Mouse (Mus musculus) left cerebral cortex, postnatal 36 days (tissue): ENCODE measurements around the gene 1700028P14Rik. TPM values are rescaled to one million over a fixed set of nuclear protein-coding genes. Genes with fewer than 3 reads are reported as not detected.
"Not testable (repeated sequence)": the region's sequence is repeated elsewhere in the genome, so short reads cannot be mapped to it uniquely, and the experiment has no call there.

ENCODE experiments used
- DNase-seq, 2 experiments: peaks; one replicate each; pipeline ENCODE4 v3.0.0; 2021 to 2022; ENCODE audit warnings: low spot score in 2 of 2, mixed read lengths in 1 of 2
- intact Hi-C: fragments of 180-260 bp; cut with DNase I; formaldehyde crosslinking; loops from one replicate; pipeline ENCODE4 v1.15.1; 2025
- total RNA-seq, 2 experiments: library from RNA; stranded (reverse); gene quantifications; 2 replicates each; pipeline ENCODE4 v1.2.3; 2021

1700028P14Rik gene
- total RNA-seq: 1 to 10 TPM; 1.1 to 2.5 TPM

DNA sequence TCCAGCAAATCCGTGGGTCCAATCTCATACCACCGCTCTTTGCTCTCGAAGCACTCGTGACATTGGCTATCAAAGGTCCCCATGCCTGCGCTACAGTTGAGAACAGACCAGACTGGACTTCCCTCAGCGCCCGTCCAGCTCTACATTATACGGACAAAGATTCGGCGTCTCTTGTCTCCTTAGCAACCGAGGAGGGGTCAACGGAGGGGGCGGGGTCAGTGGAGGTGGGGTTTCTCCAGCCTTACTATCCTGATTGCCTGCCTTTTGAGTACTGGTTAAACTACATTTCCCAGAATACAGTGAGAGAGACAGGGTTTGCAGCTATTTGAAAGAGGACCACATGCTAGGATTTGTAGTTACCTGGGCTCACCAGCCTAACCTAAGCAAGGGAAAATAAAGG lies at the start of gene 1700028P14Rik:
1700028P14Rik (minus strand) TSS at position 169 of the 400 bp plus-strand sequence.
- intact Hi-C loops: no loop called here
- DNase-seq: peak; percentile 23 to 31

DNA sequence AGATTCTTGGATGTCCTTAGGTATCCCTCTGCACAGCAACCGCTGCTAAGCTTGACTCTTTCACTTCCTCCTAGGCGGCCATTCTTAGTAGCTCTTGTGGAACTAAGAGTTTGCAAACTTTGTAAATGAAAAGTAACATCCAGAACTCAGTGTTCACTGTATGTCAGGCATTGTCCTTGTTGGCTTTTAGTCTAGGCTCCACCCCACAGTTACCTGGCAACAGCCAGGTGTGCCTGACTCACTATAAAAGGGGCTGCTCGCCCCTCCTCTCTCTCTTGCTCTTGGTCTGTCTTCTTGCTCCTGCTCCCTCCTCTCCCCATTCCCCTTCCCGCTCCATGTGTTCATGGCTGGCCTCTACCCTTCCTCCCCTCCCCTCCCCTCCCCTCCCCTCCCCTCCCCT lies 46.5 kb upstream of the 1700028P14Rik start:
- intact Hi-C loops: no loop called here
- no peak for DNase-seq

GRCm38 (mm10) chr19:23698366-23698765 lies 45.8 kb upstream of the 1700028P14Rik start:
- DNase-seq: no peak
- intact Hi-C loops: no loop called here

DNA sequence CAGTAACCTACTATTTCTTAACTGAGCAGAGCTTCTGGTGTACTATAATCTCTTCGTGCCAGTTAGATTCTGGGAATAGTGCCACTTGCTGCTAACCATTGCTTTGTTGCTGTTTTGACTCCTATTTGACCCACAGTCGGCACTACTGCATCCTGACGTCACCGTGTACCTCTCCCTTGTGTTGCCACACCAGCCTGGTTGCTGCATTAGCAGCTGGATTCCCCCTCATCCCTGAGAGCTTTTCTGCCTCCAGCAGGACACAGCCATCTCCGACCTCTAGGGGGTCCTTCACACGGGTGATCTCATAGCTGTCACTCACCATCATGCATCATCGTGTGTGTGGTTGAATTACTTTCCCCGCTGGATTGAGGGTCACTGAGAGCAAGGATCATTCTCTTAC lies 45.2 kb upstream of the 1700028P14Rik start:
- intact Hi-C loops: no loop called here
- DNase-seq: no peak

- no peak for DNase-seq
- intact Hi-C loops: no loop called here
These were observed 41.7 kb upstream of the 1700028P14Rik start for GRCm38 (mm10) chr19:23694344-23694743.

DNA sequence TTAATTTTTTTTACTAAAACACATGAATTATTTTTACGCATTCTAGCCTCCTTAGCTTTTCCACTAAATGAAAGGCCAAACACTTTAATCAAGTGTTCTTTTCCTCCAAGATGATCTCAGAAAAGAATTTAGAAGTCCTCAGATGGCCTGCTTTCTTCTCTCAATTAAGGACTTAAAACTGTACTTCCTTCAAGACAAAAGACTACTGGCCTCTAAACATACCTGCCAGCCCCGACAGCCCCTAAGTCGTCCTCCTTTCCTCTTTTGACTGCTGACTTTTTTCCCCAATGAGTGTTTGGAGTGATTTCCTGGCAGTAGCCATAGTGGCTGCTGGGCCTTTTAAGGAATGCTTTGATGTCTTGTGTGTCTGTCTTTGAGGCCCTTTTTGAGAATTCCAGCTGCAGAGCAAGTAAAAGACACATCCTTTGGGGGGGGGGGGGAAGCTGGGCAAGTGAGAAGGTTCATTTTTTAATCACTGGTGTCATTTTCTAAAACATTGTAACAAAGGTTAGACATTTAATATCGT lies 35.9 kb upstream of the 1700028P14Rik start:
- DNase-seq: no peak
- intact Hi-C loops: no loop called here

GRCm38 (mm10) chr19:23687296-23688021 lies 34.8 kb upstream of the 1700028P14Rik start, which contains the start of gene Ptar1:
Ptar1 (plus strand) TSS chr19:23687429.
- peak; percentile 88 to 91 for DNase-seq
- intact Hi-C loops: loop anchor here (1.0 kb wide), 1 partner anchor 71 kb away; the partner anchor contains the start of gene Apba1

DNA sequence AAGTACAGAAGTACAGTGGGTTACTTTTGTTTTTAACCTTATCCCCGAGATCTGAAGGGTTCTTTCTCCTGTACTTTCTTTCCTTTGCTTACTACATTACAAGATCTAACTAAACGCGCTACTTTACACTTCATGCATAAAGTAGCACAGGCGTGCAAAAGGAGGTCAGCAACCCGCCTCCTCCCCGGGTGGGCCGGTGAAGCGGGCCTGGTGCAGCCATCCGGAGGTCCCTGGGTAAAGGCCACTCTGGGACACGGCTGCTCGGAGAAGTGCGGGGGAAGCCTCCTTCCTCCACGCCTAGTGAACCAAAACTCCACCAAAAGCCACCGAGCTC lies 34.3 kb upstream of the 1700028P14Rik start:
- DNase-seq: no peak
- intact Hi-C loops: loop anchor here (1.0 kb wide), 1 partner anchor 71 kb away; the partner anchor contains the start of gene Apba1

DNA sequence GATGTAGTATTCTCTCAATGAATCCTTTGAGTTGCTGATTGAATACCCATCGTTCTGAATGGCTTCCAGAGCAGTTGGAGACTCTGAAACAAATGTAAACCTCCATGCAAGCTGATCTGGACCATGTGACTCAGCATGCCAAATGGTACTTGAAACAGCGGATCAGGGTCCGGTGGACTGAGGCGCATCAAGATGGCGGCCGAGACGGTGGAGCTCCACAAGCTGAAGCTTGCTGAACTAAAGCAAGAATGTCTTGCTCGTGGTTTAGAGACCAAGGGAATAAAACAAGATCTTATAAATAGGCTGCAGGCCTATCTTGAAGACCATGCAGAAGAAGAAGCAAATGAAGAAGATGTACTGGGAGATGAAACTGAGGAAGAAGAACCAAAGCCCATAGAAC lies 23.0 kb upstream of the 1700028P14Rik start:
- DNase-seq, intact Hi-C loops: not testable (repeated sequence)

GRCm38 (mm10) chr19:23673021-23673420 lies 20.4 kb upstream of the 1700028P14Rik start:
- intact Hi-C loops: no loop called here
- DNase-seq: no peak

DNA sequence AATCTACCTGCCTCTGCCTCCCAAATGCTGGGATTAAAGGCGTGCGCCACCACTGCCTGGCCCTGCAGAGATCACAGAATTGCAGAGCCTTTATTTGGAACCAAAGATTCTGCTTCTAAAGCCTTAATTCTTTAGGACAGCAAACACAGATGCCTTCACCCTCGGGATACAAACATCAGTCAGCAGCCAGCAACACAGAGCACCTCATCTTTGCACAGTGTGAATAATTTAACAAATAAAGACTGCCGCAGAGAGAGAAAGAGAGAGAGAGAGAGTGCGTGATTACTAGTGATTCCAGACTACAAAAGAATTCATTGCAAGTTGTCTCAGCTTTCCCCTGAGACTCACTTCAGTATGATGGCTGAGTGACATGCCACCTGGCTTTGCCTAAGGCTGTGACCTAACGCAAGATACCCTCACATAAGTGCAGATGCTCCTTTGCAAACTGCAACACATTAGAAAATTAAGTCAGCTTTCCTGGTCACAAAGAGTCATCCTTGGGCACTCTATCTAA lies 15.6 kb upstream of the 1700028P14Rik start:
- intact Hi-C loops: no loop called here
- DNase-seq: no peak

DNA sequence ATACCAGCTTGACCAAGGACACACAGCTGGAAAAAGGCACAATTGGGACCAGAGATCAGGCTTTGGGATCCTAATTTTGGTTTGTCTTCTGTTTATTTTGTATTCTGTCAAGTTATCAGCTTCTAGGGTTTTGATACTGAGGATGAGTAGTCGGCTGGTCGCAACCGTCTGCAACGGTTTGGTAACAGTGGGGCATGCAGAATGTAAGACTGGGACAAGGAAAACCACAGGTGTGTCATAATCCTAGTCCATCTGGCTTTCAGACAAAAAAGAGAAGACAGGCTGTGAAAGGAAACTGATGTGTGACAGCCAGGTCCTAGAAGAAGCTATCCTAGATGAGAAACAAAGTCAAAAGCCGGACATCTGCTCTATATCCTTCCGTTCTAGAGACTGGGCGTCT lies 11.5 kb upstream of the 1700028P14Rik start:
- no peak for DNase-seq
- intact Hi-C loops: no loop called here

DNA sequence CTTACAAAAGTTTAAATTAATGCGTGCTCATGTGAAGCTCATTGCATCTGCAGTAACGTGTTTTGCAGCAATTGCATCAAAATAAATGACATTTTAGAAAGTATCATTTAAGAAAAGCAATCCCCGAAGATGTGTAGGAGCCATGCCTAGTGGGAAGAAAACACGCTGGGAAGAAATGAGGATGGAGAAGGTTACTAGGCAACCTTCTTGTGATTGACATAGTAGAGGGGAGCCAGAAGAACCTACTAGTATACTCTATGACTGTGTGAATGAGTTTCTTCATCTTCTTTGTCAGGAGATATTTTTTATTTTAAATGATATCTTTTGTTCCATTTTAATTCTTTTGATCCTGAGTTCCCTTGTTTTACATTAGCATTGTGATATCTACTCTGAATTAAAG lies 5.7 kb upstream of the 1700028P14Rik start:
- intact Hi-C loops: no loop called here
- no peak for DNase-seq

GRCm38 (mm10) chr19:23657261-23657932 lies 4.8 kb upstream of the 1700028P14Rik start:
- no peak for DNase-seq
- intact Hi-C loops: no loop called here

DNA sequence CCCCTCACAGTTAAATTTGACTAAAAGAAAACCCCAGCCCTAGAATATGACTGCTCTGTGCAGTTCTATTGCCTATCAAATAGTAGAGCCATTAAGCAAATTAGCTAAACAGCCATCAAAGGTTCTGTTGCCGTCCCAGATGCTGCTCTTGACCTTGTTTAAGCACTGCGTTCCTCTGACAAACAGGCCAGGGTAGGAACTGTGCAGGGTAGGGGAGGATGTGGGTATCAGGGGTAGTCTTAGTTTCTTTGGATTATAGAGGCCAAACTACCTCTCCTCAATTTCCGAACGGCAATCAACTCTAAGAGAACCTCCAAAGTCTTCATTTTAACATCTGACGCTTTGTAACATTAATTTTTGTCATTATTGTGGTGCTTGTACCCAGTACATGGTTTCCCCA lies 542 bp upstream of the 1700028P14Rik start:
- intact Hi-C loops: no loop called here
- no peak for DNase-seq

GRCm38 (mm10) chr19:23647308-23647707 lies 5.3 kb downstream of the 1700028P14Rik start:
- peak; percentile 32 to 41 for DNase-seq
- intact Hi-C loops: loop anchor here (5.0 kb wide), 1 partner anchor 110 kb away; the partner anchor contains the start of gene Apba1

DNA sequence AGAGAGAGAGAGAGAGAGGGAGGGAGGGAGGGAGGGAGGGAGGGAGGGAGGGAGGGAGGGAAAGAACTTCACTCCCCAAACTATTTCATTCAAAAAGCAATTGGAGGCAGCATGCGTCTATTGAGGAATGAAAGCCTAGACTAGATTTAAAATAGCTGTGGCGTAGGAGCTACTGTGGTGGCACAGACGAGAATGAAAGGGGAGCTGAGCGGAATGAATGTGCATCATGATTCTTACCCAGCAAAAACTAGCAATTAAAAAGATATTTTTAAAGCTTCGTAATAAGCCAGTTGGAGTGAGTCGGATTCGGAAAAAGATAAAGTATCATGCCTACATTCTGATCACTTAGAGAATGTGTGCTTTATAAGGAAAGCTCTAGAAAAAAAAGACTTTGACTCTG lies 7.3 kb downstream of the 1700028P14Rik start:
- intact Hi-C loops: loop anchor here (5.0 kb wide), 1 partner anchor 112 kb away; the partner anchor contains the start of gene Apba1
- DNase-seq: peak in 1 of 2 experiments; percentile 21

GRCm38 (mm10) chr19:23643819-23644218 lies 8.8 kb downstream of the 1700028P14Rik start:
- DNase-seq: no peak
- intact Hi-C loops: no loop called here

DNA sequence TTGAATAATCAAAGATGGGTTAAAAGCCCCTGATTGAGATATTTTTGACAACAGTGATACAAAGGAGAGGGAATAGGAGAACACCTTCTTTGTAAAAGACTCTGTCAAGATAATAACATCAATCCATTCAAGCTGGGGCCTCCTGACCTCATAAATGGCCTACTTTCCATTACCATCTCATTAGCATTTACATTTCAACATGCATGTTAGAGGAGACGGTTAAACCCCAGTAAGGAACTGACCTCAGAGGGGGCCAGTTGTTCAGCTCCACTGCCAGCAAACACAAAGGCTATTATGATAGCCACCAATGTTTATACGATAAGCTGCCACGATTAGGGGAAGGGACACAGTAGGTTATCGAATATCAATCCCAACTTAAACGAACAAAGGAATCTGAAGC lies 15.8 kb downstream of the 1700028P14Rik start:
- DNase-seq: no peak
- intact Hi-C loops: no loop called here
